Mouse (Mus musculus): ENCODE measurements around the gene Ccng1. TPM values are rescaled to one million over a fixed set of nuclear protein-coding genes. Genes with fewer than 3 reads are reported as not detected.
A peak's percentile ranks its signal among the peaks of the same experiment; 100 is the strongest.

Gene Ccng1
- total and polyA plus RNA-seq, 3 experiments: 156 to 348 (median 175) TPM

GRCm38 (mm10) chr11:40775315-40776269, 20.5 kb upstream of the Ccng1 start:
- in situ Hi-C loops (cut with MboI; ENCODE audit: low pct_ligation_motif_present, low pct_unique_long_range_greater_than_20kb, low sequenced_read_pairs): no loop called here
- Histone ChIP-seq H3K36me3 (replicated peaks in 1 of 2; ENCODE audit: control insufficient read depth in 1 of 2, insufficient read depth in 1 of 2, low read length in 1 of 2) (no peaks in the 10 kb centered on the region), H3K79me2 (replicated peaks; ENCODE audit: control insufficient read depth, extremely low read depth, insufficient read depth, poor library complexity, severe bottlenecking) (no peaks in the 10 kb centered on the region), H3K27ac (ENCODE audit: insufficient read depth, low read depth) (no peak overlapping the region), H3K27me3 (replicated peaks) (no peaks in the 10 kb centered on the region), H3K4me1 (ENCODE audit: control insufficient read depth in 1 of 2, insufficient read depth in 2 of 2) (peaks cover 0 to 9% of the 10 kb centered on the region in 2 experiments; a peak in 1 of 4 replicates), H3K4me3 (replicated peaks in 1 of 3; ENCODE audit: low read depth in 2 of 3, low read length in 2 of 3, poor library complexity in 1 of 3) (no peak overlapping the region), H3K9ac (ENCODE audit: insufficient read depth, low read depth) (peak overlapping the region; percentile 26; the same call in 1 of the 2 replicates), H3K9me3 (replicated peaks; ENCODE audit: low read length) (no peaks in the 10 kb centered on the region), H3K4me2 (ENCODE audit: insufficient read depth, low read depth, poor library complexity, severe bottlenecking) (peak overlapping the region; percentile 90)
- peak; percentile 69 for DNase-seq (ENCODE audit: extremely low read depth)
- TF ChIP-seq RAD21 (IDR thresholded peaks at IDR 0.05; ENCODE audit: low read depth, low read length) (peak; percentile 87), ELF1 (IDR thresholded peaks at IDR 0.05; ENCODE audit: low read depth, low read length) (peak; percentile 67), SMC3 (IDR thresholded peaks at IDR 0.05; ENCODE audit: low read depth, low read length) (peak; percentile 33), CTCF (conservative IDR thresholded peaks at IDR 0.05 in 1 of 2, IDR thresholded peaks at IDR 0.05 in 1 of 2; ENCODE audit: low read depth in 2 of 2, low read length in 2 of 2) (peak; percentile 67 to 81), HCFC1 (IDR thresholded peaks at IDR 0.05; ENCODE audit: low read depth, low read length) (no peak)
- dilution Hi-C loops (cut with MboI; ENCODE audit: extremely low pct_ligation_motif_present, extremely low pct_unique_long_range_greater_than_20kb, low sequenced_read_pairs): no loop called here

DNA sequence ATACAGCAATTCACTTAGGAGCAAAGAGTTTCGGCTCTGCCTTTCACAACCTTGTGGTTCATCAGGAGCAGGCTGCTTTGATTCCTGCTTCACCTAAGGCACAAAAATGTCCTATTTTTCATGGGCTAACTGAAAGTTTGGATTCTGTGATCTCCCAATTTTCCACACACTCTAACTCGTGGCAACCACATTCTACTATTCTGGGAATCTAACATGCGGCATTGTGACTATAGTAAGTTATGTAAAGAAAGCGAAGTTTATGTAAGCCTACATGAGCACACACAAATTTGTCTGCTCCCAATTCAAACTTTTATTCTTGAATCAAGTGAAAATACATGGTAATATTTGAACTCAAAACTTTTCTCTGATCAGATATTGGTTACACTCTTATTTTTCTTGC, 9.6 kb upstream of the Ccng1 start:
- H3K27me3 ChIP-seq (replicated peaks): no peaks in the 10 kb centered on the region
- H3K4me3 ChIP-seq (replicated peaks in 1 of 3; ENCODE audit: low read depth in 2 of 3, low read length in 2 of 3, poor library complexity in 1 of 3): no peak overlapping the region
- peaks cover 8 to 34% of the 10 kb centered on the region in 2 experiments for H3K4me1 ChIP-seq (ENCODE audit: control insufficient read depth in 1 of 2, insufficient read depth in 2 of 2)
- H3K27ac ChIP-seq (ENCODE audit: insufficient read depth, low read depth): no peak overlapping the region
- in situ Hi-C loops (cut with MboI; ENCODE audit: low pct_ligation_motif_present, low pct_unique_long_range_greater_than_20kb, low sequenced_read_pairs) (loop anchor here (25.0 kb wide), 1 partner anchor 152 kb away; no protein-coding TSS in a partner anchor), dilution Hi-C loops (cut with MboI; ENCODE audit: extremely low pct_ligation_motif_present, extremely low pct_unique_long_range_greater_than_20kb, low sequenced_read_pairs) (no loop called here)
- TF ChIP-seq EP300 (IDR thresholded peaks at IDR 0.05; ENCODE audit: low read length): 0 out of 2 replicates have a peak, but pooled peaks have one; percentile 4
- TF ChIP-seq MXI1 (IDR thresholded peaks at IDR 0.05; ENCODE audit: low read depth, low read length): no peak
- H3K9ac ChIP-seq (ENCODE audit: insufficient read depth, low read depth): no peak overlapping the region
- no peaks in the 10 kb centered on the region for H3K36me3 ChIP-seq (replicated peaks in 1 of 2; ENCODE audit: control insufficient read depth in 1 of 2, insufficient read depth in 1 of 2, low read length in 1 of 2)
- H3K4me2 ChIP-seq (ENCODE audit: insufficient read depth, low read depth, poor library complexity, severe bottlenecking): no peak overlapping the region
- DNase-seq (ENCODE audit: extremely low read depth): no peak
- no peaks in the 10 kb centered on the region for H3K79me2 ChIP-seq (replicated peaks; ENCODE audit: control insufficient read depth, extremely low read depth, insufficient read depth, poor library complexity, severe bottlenecking)
- no peaks in the 10 kb centered on the region for H3K9me3 ChIP-seq (replicated peaks; ENCODE audit: low read length)

- H3K9me3 ChIP-seq (replicated peaks; ENCODE audit: low read length): no peaks in the 10 kb centered on the region
- peak; percentile 80 for DNase-seq (ENCODE audit: extremely low read depth)
- peak; percentile 9; the same call in 1 of the 2 replicates for TF ChIP-seq ZC3H11A (IDR thresholded peaks at IDR 0.05; ENCODE audit: low read depth, low read length)
- peak; percentile 31; the same call in 1 of the 2 replicates for TF ChIP-seq EP300 (IDR thresholded peaks at IDR 0.05; ENCODE audit: low read length)
- TF ChIP-seq CHD2 (IDR thresholded peaks at IDR 0.05; ENCODE audit: low read length): peak; percentile 79
- TF ChIP-seq TCF12 (IDR thresholded peaks at IDR 0.05; ENCODE audit: low read depth, low read length): no peak
- TF ChIP-seq MYC (IDR thresholded peaks at IDR 0.05; ENCODE audit: low read depth, low read length): peak; percentile 79
- no peak for TF ChIP-seq KAT2A (IDR thresholded peaks at IDR 0.05; ENCODE audit: insufficient replicate concordance, low read length)
- peak; percentile 25; the same call in 1 of the 2 replicates for TF ChIP-seq HCFC1 (IDR thresholded peaks at IDR 0.05; ENCODE audit: low read depth, low read length)
- TF ChIP-seq JUND (conservative IDR thresholded peaks at IDR 0.05; ENCODE audit: low read depth, low read length): peak; percentile 50; the same call in 1 of the 2 replicates
- TF ChIP-seq CTCF (conservative IDR thresholded peaks at IDR 0.05 in 1 of 2, IDR thresholded peaks at IDR 0.05 in 1 of 2; ENCODE audit: low read depth in 2 of 2, low read length in 2 of 2): peak; percentile 56 to 77
- peak; percentile 31; the same call in 1 of the 2 replicates for TF ChIP-seq MEF2A (IDR thresholded peaks at IDR 0.05; ENCODE audit: borderline replicate concordance, low read depth, low read length)
- 0 out of 2 replicates have a peak, but pooled peaks have one; percentile 15 for TF ChIP-seq BHLHE40 (IDR thresholded peaks at IDR 0.05; ENCODE audit: low read depth, low read length)
- peak; percentile 65 for TF ChIP-seq SMC3 (IDR thresholded peaks at IDR 0.05; ENCODE audit: low read depth, low read length)
- TF ChIP-seq NRF1 (IDR thresholded peaks at IDR 0.05; ENCODE audit: low read depth, low read length): no peak
- no peak for TF ChIP-seq MAFK (IDR thresholded peaks at IDR 0.05; ENCODE audit: insufficient replicate concordance, low read length)
- TF ChIP-seq NELFE (IDR thresholded peaks at IDR 0.05; ENCODE audit: low read depth, low read length): no peak
- 0 out of 2 replicates have a peak, but pooled peaks have one; percentile 64 for TF ChIP-seq MAZ (IDR thresholded peaks at IDR 0.05; ENCODE audit: low read depth, low read length)
- TF ChIP-seq IRF4 (IDR thresholded peaks at IDR 0.05; ENCODE audit: low read depth, low read length): peak; percentile 56; the same call in 1 of the 2 replicates
- peak; percentile 72 for TF ChIP-seq RAD21 (IDR thresholded peaks at IDR 0.05; ENCODE audit: low read depth, low read length)
- in situ Hi-C loops (cut with MboI; ENCODE audit: low pct_ligation_motif_present, low pct_unique_long_range_greater_than_20kb, low sequenced_read_pairs) (loop anchor here (25.0 kb wide), 1 partner anchor 151 kb away; no protein-coding TSS in a partner anchor), dilution Hi-C loops (cut with MboI; ENCODE audit: extremely low pct_ligation_motif_present, extremely low pct_unique_long_range_greater_than_20kb, low sequenced_read_pairs) (no loop called here)
- peaks cover 8 to 41% of the 10 kb centered on the region in 2 experiments for H3K4me1 ChIP-seq (ENCODE audit: control insufficient read depth in 1 of 2, insufficient read depth in 2 of 2)
- H3K9ac ChIP-seq (ENCODE audit: insufficient read depth, low read depth): no peak overlapping the region
- H3K4me2 ChIP-seq (ENCODE audit: insufficient read depth, low read depth, poor library complexity, severe bottlenecking): no peak overlapping the region
- no peaks in the 10 kb centered on the region for H3K36me3 ChIP-seq (replicated peaks in 1 of 2; ENCODE audit: control insufficient read depth in 1 of 2, insufficient read depth in 1 of 2, low read length in 1 of 2)
- no peak overlapping the region for H3K4me3 ChIP-seq (replicated peaks in 1 of 3; ENCODE audit: low read depth in 2 of 3, low read length in 2 of 3, poor library complexity in 1 of 3)
- no peaks in the 10 kb centered on the region for H3K27me3 ChIP-seq (replicated peaks)
- no peaks in the 10 kb centered on the region for H3K79me2 ChIP-seq (replicated peaks; ENCODE audit: control insufficient read depth, extremely low read depth, insufficient read depth, poor library complexity, severe bottlenecking)
- H3K27ac ChIP-seq (ENCODE audit: insufficient read depth, low read depth): no peak overlapping the region
Observed at GRCm38 (mm10) chr11:40763395-40763794, 8.3 kb upstream of the Ccng1 start.

Measured in CH12.LX (cell line).